Mouse (Mus musculus) limb, embryonic 11.5 days (tissue): ENCODE measurements at regions not wholly inside any gene's neighbourhood (a gene's known extent, or its start where the extent isn't known, plus 50 kb on each side); places are given as distances from the start of the nearest gene placed in this dataset.

Experiments
- ATAC-seq: fragments of 200-750 bp; cut with Nextera tagmentation; 2 replicates; pipeline ENCODE4 v1.8.0; 2017; ENCODE audit warnings: low read depth; ENCODE audit not compliant: insufficient number of reproducible peaks, low FRiP score, low TSS enrichment
- DNase-seq: peaks from one replicate; pipeline ENCODE4 v3.0.0-alpha.2; 2015; ENCODE audit warnings: low spot score
- H3K27ac ChIP-seq: fragments of 300-500 bp; sonication (generic); replicated peaks from 2 replicates; pipeline ENCODE4 v1.5.1; 2014; ENCODE audit warnings: low read depth, mild to moderate bottlenecking, low read length
- H3K27me3 ChIP-seq: fragments of 300-500 bp; sonication (generic); 2 replicates; pipeline ENCODE4 v1.6.1; 2014; ENCODE audit warnings: mild to moderate bottlenecking, low read length, mixed read lengths; ENCODE audit not compliant: control insufficient read depth, insufficient read depth
- H3K36me3 ChIP-seq: fragments of 300-500 bp; sonication (generic); 2 replicates; pipeline ENCODE4 v1.6.1; 2014; ENCODE audit warnings: mild to moderate bottlenecking, low read length, moderate library complexity, mixed read lengths; ENCODE audit not compliant: control insufficient read depth, insufficient read depth
- H3K4me1 ChIP-seq: fragments of 300-500 bp; sonication (generic); 2 replicates; pipeline ENCODE4 v1.6.1; 2014; ENCODE audit warnings: low read length, mixed read lengths; ENCODE audit not compliant: control insufficient read depth, insufficient read depth
- H3K4me2 ChIP-seq: fragments of 300-500 bp; sonication (generic); 2 replicates; pipeline ENCODE4 v1.6.1; 2014; ENCODE audit warnings: low read depth, mild to moderate bottlenecking, moderate library complexity; ENCODE audit not compliant: severe bottlenecking
- H3K4me3 ChIP-seq: fragments of 300-500 bp; sonication (generic); 2 replicates; pipeline ENCODE4 v1.5.1; 2014; ENCODE audit warnings: low read depth, low read length
- H3K9ac ChIP-seq: fragments of 300-500 bp; sonication (generic); 2 replicates; pipeline ENCODE4 v1.6.1; 2014; ENCODE audit warnings: mild to moderate bottlenecking, low read length
- H3K9me3 ChIP-seq: fragments of 300-500 bp; sonication (generic); 2 replicates; pipeline ENCODE4 v1.6.1; 2016; ENCODE audit warnings: low read length; ENCODE audit not compliant: control insufficient read depth
- WGBS: fragments of 180-500 bp; shearing (Covaris S2); extraction: QIAGEN DNeasy Blood & Tissue Kit; methylation state at CpG from one replicate; pipeline ENCODE4 v1.1.7; 2014; 5-methylcytosine and 5-hydroxymethylcytosine counted together

GRCm38 (mm10) chr6:147718713-147719490, 243.3 kb downstream of the Ccdc91 start:
- Histone ChIP-seq H3K9ac (no peak overlapping the region), H3K9me3 (no peaks in the 10 kb centered on the region), H3K4me3 (no peak overlapping the region), H3K4me1 (0 out of 2 replicates have a peak, but pooled peaks cover 2% of the 10 kb centered on the region), H3K4me2 (no peak overlapping the region), H3K36me3 (no peaks in the 10 kb centered on the region), H3K27ac (no peak overlapping the region), H3K27me3 (no peaks in the 10 kb centered on the region)
- DNase-seq, result no peak
- ATAC-seq, result no peak
- WGBS, result 75% methylated on average over 10 of the region's 10 CpGs

DNA sequence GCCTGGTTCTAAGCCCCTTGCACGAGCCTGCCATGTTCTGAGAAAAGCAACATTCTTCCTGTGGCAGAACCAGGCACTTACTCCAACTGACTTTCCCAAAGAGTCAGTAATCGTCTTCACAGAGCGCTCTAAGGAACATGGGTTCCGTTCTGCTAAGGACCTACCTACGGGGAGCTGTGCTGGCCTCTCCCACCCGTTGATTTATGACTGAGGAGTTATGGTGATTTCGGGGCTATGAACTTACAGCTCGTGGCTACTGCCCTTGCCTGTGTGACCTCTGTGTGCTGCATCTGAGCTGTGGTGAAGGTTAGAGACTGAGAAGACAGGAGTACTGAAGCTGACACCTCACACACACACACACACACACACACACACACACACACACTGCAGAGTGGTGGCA, 243.9 kb downstream of the Ccdc91 start:
- Histone ChIP-seq H3K27ac (no peak overlapping the region), H3K4me2 (no peak overlapping the region), H3K36me3 (no peaks in the 10 kb centered on the region), H3K4me3 (no peak overlapping the region), H3K4me1 (0 out of 2 replicates have a peak, but pooled peaks cover 2% of the 10 kb centered on the region), H3K27me3 (no peaks in the 10 kb centered on the region), H3K9me3 (no peaks in the 10 kb centered on the region), H3K9ac (no peak overlapping the region)
- WGBS, result 55% methylated on average over 8 of the region's 8 CpGs
- DNase-seq (no peak), ATAC-seq (no peak)

DNA sequence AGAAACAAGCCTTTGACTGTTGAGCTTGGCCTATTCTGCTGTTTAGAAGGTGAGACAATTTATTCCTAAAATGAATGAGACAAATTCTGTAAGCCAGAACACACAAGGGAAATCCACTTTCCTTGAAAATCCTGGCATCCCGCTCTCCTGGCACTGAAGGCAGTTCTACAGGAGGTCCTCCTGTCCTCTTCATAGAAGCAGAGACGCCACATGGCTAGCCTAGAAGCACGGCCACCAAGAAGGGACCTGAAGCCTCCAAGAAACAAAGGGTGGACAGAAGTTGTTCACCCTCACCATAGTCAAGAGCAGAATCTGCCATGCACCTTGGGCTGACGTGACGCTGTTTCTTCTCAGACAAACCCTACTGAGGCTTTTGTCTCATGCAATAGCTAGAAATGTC, 247.7 kb downstream of the Ccdc91 start:
- Histone ChIP-seq H3K4me3 (no peak overlapping the region), H3K27me3 (no peaks in the 10 kb centered on the region), H3K36me3 (no peaks in the 10 kb centered on the region), H3K4me1 (no peaks in the 10 kb centered on the region), H3K27ac (no peak overlapping the region), H3K9me3 (no peaks in the 10 kb centered on the region), H3K9ac (no peak overlapping the region), H3K4me2 (no peak overlapping the region)
- ATAC-seq (no peak), DNase-seq (no peak)
- 99% methylated on average over 5 of the region's 5 CpGs for WGBS

GRCm38 (mm10) chr6:147726987-147727386, 251.4 kb downstream of the Ccdc91 start:
- no peak for DNase-seq
- Histone ChIP-seq H3K9me3 (no peaks in the 10 kb centered on the region), H3K27me3 (no peaks in the 10 kb centered on the region), H3K36me3 (no peaks in the 10 kb centered on the region), H3K4me3 (no peak overlapping the region), H3K9ac (no peak overlapping the region), H3K4me2 (no peak overlapping the region), H3K27ac (no peak overlapping the region), H3K4me1 (no peaks in the 10 kb centered on the region)
- ATAC-seq, result no peak
- 84% methylated on average over 4 of the region's 4 CpGs for WGBS

GRCm38 (mm10) chr6:147727644-147728533, 252.3 kb downstream of the Ccdc91 start:
- DNase-seq (no peak), ATAC-seq (no peak)
- Histone ChIP-seq H3K9ac (no peak overlapping the region), H3K4me2 (no peak overlapping the region), H3K27me3 (no peaks in the 10 kb centered on the region), H3K4me3 (no peak overlapping the region), H3K4me1 (no peaks in the 10 kb centered on the region), H3K27ac (no peak overlapping the region), H3K36me3 (no peaks in the 10 kb centered on the region), H3K9me3 (no peaks in the 10 kb centered on the region)
- 86% methylated on average over 6 of the region's 6 CpGs for WGBS

- Histone ChIP-seq H3K4me1 (no peaks in the 10 kb centered on the region), H3K27ac (no peak overlapping the region), H3K9me3 (no peaks in the 10 kb centered on the region), H3K27me3 (no peaks in the 10 kb centered on the region), H3K4me3 (no peak overlapping the region), H3K4me2 (no peak overlapping the region), H3K9ac (no peak overlapping the region), H3K36me3 (no peaks in the 10 kb centered on the region)
- no peak for DNase-seq
- ATAC-seq, result no peak
Observed at GRCm38 (mm10) chr6:147729721-147730120, 254.1 kb downstream of the Ccdc91 start.

- Histone ChIP-seq H3K27ac (no peak overlapping the region), H3K36me3 (no peaks in the 10 kb centered on the region), H3K4me2 (no peak overlapping the region), H3K4me1 (no peaks in the 10 kb centered on the region), H3K9ac (no peak overlapping the region), H3K27me3 (no peaks in the 10 kb centered on the region), H3K9me3 (no peaks in the 10 kb centered on the region), H3K4me3 (no peak overlapping the region)
- ATAC-seq (no peak), DNase-seq (no peak)
- WGBS, result 92% methylated on average over 5 of the region's 5 CpGs
Observed at GRCm38 (mm10) chr6:147738621-147739325, 263.1 kb downstream of the Ccdc91 start.

DNA sequence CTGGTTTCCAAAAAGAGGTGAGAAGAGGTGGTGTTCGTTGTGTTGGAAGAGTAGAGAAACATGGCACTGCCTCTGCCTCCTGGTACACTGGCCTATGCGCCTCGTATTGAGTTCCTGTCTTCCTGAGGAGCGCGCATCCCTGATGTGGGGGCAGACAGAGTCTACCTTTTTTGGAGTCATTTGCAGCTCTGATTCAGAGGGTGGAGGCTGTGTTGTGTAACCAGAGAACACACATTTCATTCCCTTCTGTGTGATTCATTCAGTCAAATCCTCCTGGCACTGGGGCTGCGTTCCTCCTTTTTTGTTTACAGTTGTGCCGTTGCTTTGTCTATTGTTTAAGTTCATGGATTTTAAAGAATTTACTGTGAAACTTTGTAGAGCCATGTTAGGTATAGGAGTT, 265.8 kb downstream of the Ccdc91 start:
- Histone ChIP-seq H3K4me3 (no peak overlapping the region), H3K9me3 (no peaks in the 10 kb centered on the region), H3K9ac (no peak overlapping the region), H3K36me3 (no peaks in the 10 kb centered on the region), H3K27ac (no peak overlapping the region), H3K4me1 (no peaks in the 10 kb centered on the region), H3K4me2 (no peak overlapping the region), H3K27me3 (no peaks in the 10 kb centered on the region)
- no peak for ATAC-seq
- no peak for DNase-seq
- 89% methylated on average over 7 of the region's 7 CpGs for WGBS
